Mouse (Mus musculus): ENCODE results near the gene Krtcap2. TPM values are rescaled to one million over a fixed set of nuclear protein-coding genes. Genes with fewer than 3 reads are reported as not detected.
"Not testable (repeated sequence)": the region's sequence is repeated elsewhere in the genome, so short reads cannot be mapped to it uniquely, and the experiment has no call there.

Gene Krtcap2
- polyA plus RNA-seq, 1 experiment: 183 TPM

DNA sequence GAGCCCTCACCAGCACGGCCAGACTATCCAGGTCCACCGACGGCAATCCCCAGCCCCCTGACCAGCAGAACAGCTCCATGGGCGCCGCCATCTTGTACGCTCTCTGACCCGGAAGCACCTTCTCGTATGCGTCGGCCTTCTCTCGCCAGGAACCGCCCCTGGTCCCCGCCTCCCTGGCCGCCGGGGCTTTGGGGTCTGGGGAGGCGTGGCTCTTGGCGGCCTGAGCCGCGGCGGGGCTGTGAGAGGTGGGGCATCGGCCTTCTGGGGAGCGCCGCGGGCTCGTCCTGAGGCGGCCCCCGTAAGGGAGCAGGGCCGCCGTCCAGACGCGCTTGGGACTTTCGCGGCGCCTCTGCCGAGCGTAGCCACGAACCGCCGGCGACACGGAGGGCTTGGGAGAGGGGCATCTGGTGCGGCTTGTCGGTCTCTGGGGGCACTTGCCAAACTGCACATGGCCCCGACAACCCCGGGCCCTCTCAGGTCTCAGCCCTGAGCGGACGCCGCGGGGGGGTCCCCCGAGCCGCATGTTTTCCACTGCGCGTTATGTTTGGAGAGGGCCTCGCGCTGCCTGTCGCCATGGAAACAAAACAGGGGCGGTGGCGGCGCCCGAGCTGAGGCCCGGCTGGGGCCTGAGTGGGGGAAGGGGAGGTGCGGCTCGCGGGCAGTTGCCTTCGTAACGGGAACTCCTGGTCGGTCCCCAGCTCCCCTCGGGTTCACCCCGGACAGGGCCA is 31.8 kb upstream of the Krtcap2 start:
- H3K4me3 ChIP-seq (ENCODE audit: control insufficient read depth, insufficient read depth, low read length): peak overlapping the region; percentile 79
- under 1% methylated on average over 69 of the region's 69 CpGs for whole genome bisulfite sequencing
- H3K27me3 ChIP-seq (ENCODE audit: control insufficient read depth, insufficient read depth, low read length): no peaks in the 10 kb centered on the region; the same call in 1 of the 2 replicates
- H3K36me3 ChIP-seq (ENCODE audit: control insufficient read depth, insufficient read depth, low read length): peaks cover 8% of the 10 kb centered on the region; the same call in 1 of the 2 replicates
- peak; percentile 90 for DNase-seq
- H3K4me1 ChIP-seq (replicated peaks; ENCODE audit: control insufficient read depth, insufficient read depth, low read length): peaks cover 3% of the 10 kb centered on the region
- H3K27ac ChIP-seq (ENCODE audit: control insufficient read depth, insufficient read depth, low read length): no peak overlapping the region
- TF ChIP-seq POLR2A (IDR thresholded peaks at IDR 0.05; ENCODE audit: control insufficient read depth, extremely low read depth, insufficient read depth, low read length, poor library complexity): peak; percentile 33; the same call in 1 of the 2 replicates
- TF ChIP-seq CTCF (IDR thresholded peaks at IDR 0.05; ENCODE audit: borderline replicate concordance, control insufficient read depth, extremely low read depth, insufficient read depth, low read length, poor library complexity): peak; percentile 26; the same call in 1 of the 2 replicates

DNA sequence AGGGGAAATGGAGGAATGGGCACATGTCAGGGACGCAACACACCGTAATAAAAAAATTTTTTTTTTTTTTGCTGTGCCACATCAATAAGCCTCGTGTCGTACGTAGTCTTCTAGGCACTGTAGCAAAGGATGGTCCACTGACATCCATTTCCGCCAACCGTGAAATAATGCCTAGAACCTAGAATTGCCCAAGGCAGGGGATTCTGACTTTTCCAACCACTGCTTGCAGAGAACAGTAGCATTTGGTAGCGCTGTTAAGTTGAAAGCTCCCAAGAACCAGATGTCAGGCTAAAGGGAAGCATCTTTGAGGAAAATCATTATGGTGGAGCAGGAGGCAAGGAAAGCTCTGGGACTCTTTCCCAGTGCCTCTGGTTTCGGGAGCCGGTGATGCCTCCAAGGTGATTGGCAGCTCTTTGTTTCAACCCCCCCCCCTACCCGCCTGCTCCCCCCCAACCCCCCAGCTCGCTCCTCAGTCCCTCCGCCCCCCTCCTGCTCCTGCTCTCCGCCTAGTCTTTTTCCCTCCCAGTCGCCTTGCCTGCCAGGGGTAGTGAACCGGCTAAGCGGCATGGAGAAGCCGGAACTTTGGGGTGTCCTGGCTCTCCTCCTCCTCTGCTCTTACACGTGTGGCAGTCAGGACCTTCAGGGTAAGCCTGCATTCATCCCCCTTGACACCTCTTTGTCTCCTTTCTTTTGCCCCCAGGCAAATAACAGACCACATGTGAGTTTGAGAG is 30.9 kb upstream of the Krtcap2 start, which contains the start of gene Thbs3:
TSS of gene Thbs3 (plus strand) at position 500 of the 731 bp plus-strand sequence.
- 8% methylated on average over 19 of the region's 19 CpGs for WGBS
- Histone ChIP-seq H3K4me3 (ENCODE audit: control insufficient read depth, insufficient read depth, low read length) (peak within 1 kb of the TSS; percentile 79), H3K4me1 (replicated peaks; ENCODE audit: control insufficient read depth, insufficient read depth, low read length) (peaks cover 3% of the 10 kb centered on the region), H3K27me3 (ENCODE audit: control insufficient read depth, insufficient read depth, low read length) (no peaks in the 10 kb centered on the region; the same call in 1 of the 2 replicates), H3K36me3 (ENCODE audit: control insufficient read depth, insufficient read depth, low read length) (peaks cover 4% of the 10 kb centered on the region; the same call in 1 of the 2 replicates), H3K27ac (ENCODE audit: control insufficient read depth, insufficient read depth, low read length) (no peak within 1 kb of the TSS)
- DNase-seq: no peak
- no peak for TF ChIP-seq POLR2A (IDR thresholded peaks at IDR 0.05; ENCODE audit: control insufficient read depth, extremely low read depth, insufficient read depth, low read length, poor library complexity)

GRCm38 (mm10) chr3:89215853-89216252 is 29.9 kb upstream of the Krtcap2 start:
- WGBS: under 1% methylated on average over 6 of the region's 6 CpGs
- no peaks in the 10 kb centered on the region for H3K36me3 ChIP-seq (ENCODE audit: control insufficient read depth, insufficient read depth, low read length)
- TF ChIP-seq CTCF (IDR thresholded peaks at IDR 0.05; ENCODE audit: borderline replicate concordance, control insufficient read depth, extremely low read depth, insufficient read depth, low read length, poor library complexity) (peak; percentile 69; the same call in 1 of the 2 replicates), POLR2A (IDR thresholded peaks at IDR 0.05; ENCODE audit: control insufficient read depth, extremely low read depth, insufficient read depth, low read length, poor library complexity) (no peak)
- H3K27me3 ChIP-seq (ENCODE audit: control insufficient read depth, insufficient read depth, low read length): no peaks in the 10 kb centered on the region; the same call in 1 of the 2 replicates
- no peak overlapping the region for H3K4me3 ChIP-seq (ENCODE audit: control insufficient read depth, insufficient read depth, low read length)
- no peak overlapping the region for H3K27ac ChIP-seq (ENCODE audit: control insufficient read depth, insufficient read depth, low read length)
- peak; percentile 83 for DNase-seq
- peaks cover 3% of the 10 kb centered on the region for H3K4me1 ChIP-seq (replicated peaks; ENCODE audit: control insufficient read depth, insufficient read depth, low read length)

DNA sequence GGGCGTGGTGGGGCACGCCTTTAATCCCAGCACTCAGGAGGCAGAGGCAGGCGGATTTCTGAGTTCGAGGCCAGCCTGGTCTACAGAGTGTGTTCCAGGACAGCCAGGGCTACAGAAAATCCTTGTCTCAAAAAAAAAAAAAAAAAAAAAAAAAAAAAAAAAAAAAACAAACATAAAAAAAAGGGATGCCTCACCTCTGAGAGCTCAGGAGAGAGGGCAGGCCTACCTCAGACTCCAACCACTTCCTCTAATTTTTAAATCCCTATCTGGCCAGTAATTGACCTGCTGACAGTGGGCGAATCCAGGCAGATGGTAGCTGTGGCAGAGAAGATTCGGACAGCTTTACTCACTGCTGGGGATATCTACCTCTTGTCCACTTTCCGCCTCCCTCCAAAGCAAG is 29.4 kb upstream of the Krtcap2 start:
- H3K4me1 ChIP-seq (replicated peaks; ENCODE audit: control insufficient read depth, insufficient read depth, low read length): not testable (repeated sequence)

GRCm38 (mm10) chr3:89218271-89218670 is 27.5 kb upstream of the Krtcap2 start:
- Histone ChIP-seq H3K4me3 (ENCODE audit: control insufficient read depth, insufficient read depth, low read length) (no peak overlapping the region), H3K36me3 (ENCODE audit: control insufficient read depth, insufficient read depth, low read length) (no peaks in the 10 kb centered on the region), H3K4me1 (replicated peaks; ENCODE audit: control insufficient read depth, insufficient read depth, low read length) (peaks cover 3% of the 10 kb centered on the region), H3K27me3 (ENCODE audit: control insufficient read depth, insufficient read depth, low read length) (no peaks in the 10 kb centered on the region; the same call in 1 of the 2 replicates), H3K27ac (ENCODE audit: control insufficient read depth, insufficient read depth, low read length) (no peak overlapping the region)
- WGBS: 92% methylated on average over 1 of the region's 1 CpGs
- DNase-seq: no peak
- TF ChIP-seq CTCF (IDR thresholded peaks at IDR 0.05; ENCODE audit: borderline replicate concordance, control insufficient read depth, extremely low read depth, insufficient read depth, low read length, poor library complexity) (no peak), POLR2A (IDR thresholded peaks at IDR 0.05; ENCODE audit: control insufficient read depth, extremely low read depth, insufficient read depth, low read length, poor library complexity) (no peak)

More for the DNA sequence above, 29.4 kb upstream of the Krtcap2 start:
- not testable (repeated sequence) for H3K27me3 ChIP-seq (ENCODE audit: control insufficient read depth, insufficient read depth, low read length); H3K4me3 ChIP-seq (ENCODE audit: control insufficient read depth, insufficient read depth, low read length); DNase-seq; H3K27ac ChIP-seq (ENCODE audit: control insufficient read depth, insufficient read depth, low read length); H3K36me3 ChIP-seq (ENCODE audit: control insufficient read depth, insufficient read depth, low read length)
- 76% methylated on average over 7 of the region's 7 CpGs for WGBS

DNA sequence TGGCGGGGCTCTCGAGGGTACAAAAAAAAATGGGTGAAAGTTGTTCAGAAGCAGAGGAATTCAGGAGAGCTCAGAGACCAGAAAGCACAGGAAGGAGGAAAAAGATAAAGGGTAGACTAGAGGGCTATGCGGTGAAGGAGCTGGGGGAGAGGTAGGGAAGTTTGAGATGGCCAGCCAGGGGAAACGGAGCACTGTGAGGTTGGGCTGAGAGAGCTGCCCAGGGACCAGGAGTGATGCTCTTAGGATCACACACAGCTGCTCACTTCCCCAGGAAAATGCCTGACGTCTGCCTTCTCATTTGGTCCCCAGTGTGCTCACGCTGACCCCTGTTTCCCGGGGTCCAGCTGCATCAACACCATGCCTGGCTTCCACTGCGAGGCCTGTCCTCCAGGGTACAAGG is 26.2 kb upstream of the Krtcap2 start:
- DNase-seq: no peak
- H3K4me1 ChIP-seq (replicated peaks; ENCODE audit: control insufficient read depth, insufficient read depth, low read length): no peaks in the 10 kb centered on the region; the same call in 1 of the 2 replicates
- WGBS: 75% methylated on average over 8 of the region's 8 CpGs
- no peaks in the 10 kb centered on the region for H3K36me3 ChIP-seq (ENCODE audit: control insufficient read depth, insufficient read depth, low read length)
- no peak overlapping the region for H3K4me3 ChIP-seq (ENCODE audit: control insufficient read depth, insufficient read depth, low read length)
- H3K27ac ChIP-seq (ENCODE audit: control insufficient read depth, insufficient read depth, low read length): no peak overlapping the region
- TF ChIP-seq CTCF (IDR thresholded peaks at IDR 0.05; ENCODE audit: borderline replicate concordance, control insufficient read depth, extremely low read depth, insufficient read depth, low read length, poor library complexity) (no peak), POLR2A (IDR thresholded peaks at IDR 0.05; ENCODE audit: control insufficient read depth, extremely low read depth, insufficient read depth, low read length, poor library complexity) (no peak)
- H3K27me3 ChIP-seq (ENCODE audit: control insufficient read depth, insufficient read depth, low read length): no peaks in the 10 kb centered on the region; the same call in 1 of the 2 replicates

All from thymus, adult 2 months (tissue).